Mouse (Mus musculus) spleen, adult 2 months (tissue): ENCODE results near the gene Igfbp2.

Source experiments
- CTCF ChIP-seq: fragments of 200-500 bp; IDR thresholded peaks from 2 replicates; pipeline ENCODE4 v1.5.1; 2011; ENCODE audit warnings: mild to moderate bottlenecking, inconsistent platforms; ENCODE audit not compliant: insufficient read depth, insufficient read length, insufficient replicate concordance; ENCODE audit errors: extremely low read depth
- POLR2A ChIP-seq: fragments of 200-500 bp; IDR thresholded peaks from 2 replicates; pipeline ENCODE4 v1.6.1; 2011; ENCODE audit warnings: low read depth, low read length, inconsistent platforms

GRCm38 (mm10) chr1:72826446-72826845 lies 2.1 kb downstream of the Igfbp2 start:
- TF ChIP-seq CTCF, result no peak
- no peak for TF ChIP-seq POLR2A
